Mouse (Mus musculus): ENCODE results near the gene Ctcfl. TPM values are rescaled to one million over a fixed set of nuclear protein-coding genes. Genes with fewer than 3 reads are reported as not detected.

Ctcfl gene
- polyA plus RNA-seq, 1 experiment from 2014 or later: 0.05 TPM

DNA sequence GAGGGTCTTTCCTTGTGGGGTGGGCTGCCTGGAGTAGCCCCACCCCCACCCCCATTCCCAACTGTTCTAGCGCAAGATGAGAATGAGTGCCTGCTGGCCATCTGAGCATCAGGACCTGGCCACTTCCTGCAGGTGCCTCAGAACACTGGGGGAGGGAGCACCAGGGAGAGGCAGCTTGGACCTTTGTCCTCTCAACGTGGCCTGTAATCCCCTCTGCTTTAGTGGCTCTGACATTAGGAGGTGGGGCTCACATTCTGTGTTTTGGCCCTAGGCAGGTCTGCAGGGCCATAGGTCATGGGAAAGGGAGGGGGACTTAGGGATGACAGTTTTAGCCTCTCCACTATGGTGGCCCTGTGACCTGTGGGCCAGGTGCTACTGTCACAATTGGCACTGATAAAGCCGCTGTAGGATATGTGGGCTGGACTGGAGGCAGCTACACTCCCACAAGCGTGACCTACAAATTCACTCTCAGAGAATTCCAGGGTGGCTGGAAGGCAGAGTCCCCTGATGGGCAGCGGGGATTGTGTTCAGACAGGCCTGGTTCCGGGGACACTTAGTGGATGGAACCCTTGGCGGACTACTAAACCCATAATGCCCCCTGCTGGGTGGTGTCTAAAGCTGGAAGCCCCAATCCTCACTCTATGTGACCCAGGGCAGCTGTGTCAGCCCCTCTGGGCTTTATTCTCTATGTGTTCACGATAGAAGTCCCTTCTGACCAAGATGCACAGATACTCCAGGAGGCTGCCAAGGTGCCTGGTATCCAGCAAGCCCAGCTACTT, 68.5 kb downstream of the Ctcfl start:
- ATAC-seq (ENCODE audit: low read depth): peak; percentile 47

DNA sequence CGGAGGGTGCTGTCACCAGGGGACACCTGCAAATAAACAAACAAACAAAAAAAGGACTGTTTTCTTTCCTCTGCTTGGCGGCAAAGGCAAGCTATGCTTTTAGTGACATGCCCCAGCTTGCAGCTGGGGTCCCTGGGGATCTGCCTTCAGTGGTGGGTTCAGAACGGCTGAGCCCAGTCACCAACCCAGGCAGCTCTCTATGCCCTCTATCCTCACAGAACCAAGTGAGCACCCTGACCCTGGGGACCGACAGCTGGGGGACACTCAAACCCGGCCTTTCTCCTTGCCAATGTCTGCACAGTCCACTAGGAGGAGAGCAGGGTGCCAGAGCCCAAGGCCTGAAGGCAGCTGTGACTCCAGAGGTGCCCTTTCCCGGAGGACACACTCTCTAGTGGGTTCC, 69.5 kb downstream of the Ctcfl start:
- no peaks in the 10 kb centered on the region for H3K9me3 ChIP-seq (replicated peaks; ENCODE audit: control insufficient read depth, low read length)
- no peak overlapping the region for H3K4me2 ChIP-seq (ENCODE audit: low read depth, low read length)
- H3K4me3 ChIP-seq (ENCODE audit: low read depth, low read length): no peak overlapping the region
- H3K27me3 ChIP-seq (ENCODE audit: control insufficient read depth, insufficient read depth, low read depth, low read length): no peaks in the 10 kb centered on the region
- 53% methylated on average over 6 of the region's 6 CpGs for WGBS (ENCODE audit: insufficient replicate concordance)
- H3K27ac ChIP-seq (ENCODE audit: low read length): peak overlapping the region; percentile 27
- H3K4me1 ChIP-seq (ENCODE audit: control insufficient read depth, low read depth, low read length): peaks cover 42% of the 10 kb centered on the region
- no peak overlapping the region for H3K9ac ChIP-seq (ENCODE audit: low read depth, low read length)
- no peaks in the 10 kb centered on the region; the same call in 1 of the 2 replicates for H3K36me3 ChIP-seq (ENCODE audit: control insufficient read depth, insufficient read depth)
- ATAC-seq (ENCODE audit: low read depth): no peak

More for the DNA sequence above, 68.5 kb downstream of the Ctcfl start:
- no peaks in the 10 kb centered on the region for H3K9me3 ChIP-seq (replicated peaks; ENCODE audit: control insufficient read depth, low read length)
- no peaks in the 10 kb centered on the region for H3K27me3 ChIP-seq (ENCODE audit: control insufficient read depth, insufficient read depth, low read depth, low read length)
- no peak overlapping the region for H3K4me2 ChIP-seq (ENCODE audit: low read depth, low read length)
- H3K9ac ChIP-seq (ENCODE audit: low read depth, low read length): peak overlapping the region; percentile 17; the same call in 1 of the 2 replicates
- WGBS (ENCODE audit: insufficient replicate concordance): 48% methylated on average over 8 of the region's 8 CpGs
- peak overlapping the region; percentile 57 for H3K27ac ChIP-seq (ENCODE audit: low read length)
- H3K36me3 ChIP-seq (ENCODE audit: control insufficient read depth, insufficient read depth): no peaks in the 10 kb centered on the region
- H3K4me3 ChIP-seq (ENCODE audit: low read depth, low read length): no peak overlapping the region
- peaks cover 38% of the 10 kb centered on the region for H3K4me1 ChIP-seq (ENCODE audit: control insufficient read depth, low read depth, low read length)

DNA sequence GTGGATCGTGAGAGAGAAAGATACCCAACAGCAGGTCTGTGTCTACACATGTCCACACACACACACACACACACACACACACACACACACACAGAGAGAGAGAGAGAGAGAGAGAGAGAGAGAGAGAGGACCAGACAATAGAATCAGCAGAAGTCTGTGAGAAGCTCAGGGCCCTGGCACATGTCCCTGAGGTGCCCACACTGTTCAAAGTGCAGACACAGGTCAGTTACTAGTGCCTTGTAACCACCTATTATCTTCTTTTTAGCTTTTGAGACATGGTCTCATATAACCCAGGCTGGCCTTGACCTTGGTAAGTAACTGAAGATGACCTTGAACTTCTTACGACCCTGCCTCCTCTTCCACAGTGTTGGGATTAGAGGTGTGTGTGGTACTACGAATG, 70.1 kb downstream of the Ctcfl start:
- 70% methylated on average over 3 of the region's 3 CpGs for WGBS (ENCODE audit: insufficient replicate concordance)
- no peak for ATAC-seq (ENCODE audit: low read depth)
- peaks cover 47% of the 10 kb centered on the region for H3K4me1 ChIP-seq (ENCODE audit: control insufficient read depth, low read depth, low read length)
- H3K36me3 ChIP-seq (ENCODE audit: control insufficient read depth, insufficient read depth): no peaks in the 10 kb centered on the region; the same call in 1 of the 2 replicates
- no peaks in the 10 kb centered on the region for H3K9me3 ChIP-seq (replicated peaks; ENCODE audit: control insufficient read depth, low read length)
- H3K27me3 ChIP-seq (ENCODE audit: control insufficient read depth, insufficient read depth, low read depth, low read length): no peaks in the 10 kb centered on the region
- H3K4me3 ChIP-seq (ENCODE audit: low read depth, low read length): no peak overlapping the region
- H3K9ac ChIP-seq (ENCODE audit: low read depth, low read length): no peak overlapping the region
- H3K4me2 ChIP-seq (ENCODE audit: low read depth, low read length): no peak overlapping the region
- no peak overlapping the region for H3K27ac ChIP-seq (ENCODE audit: low read length)

DNA sequence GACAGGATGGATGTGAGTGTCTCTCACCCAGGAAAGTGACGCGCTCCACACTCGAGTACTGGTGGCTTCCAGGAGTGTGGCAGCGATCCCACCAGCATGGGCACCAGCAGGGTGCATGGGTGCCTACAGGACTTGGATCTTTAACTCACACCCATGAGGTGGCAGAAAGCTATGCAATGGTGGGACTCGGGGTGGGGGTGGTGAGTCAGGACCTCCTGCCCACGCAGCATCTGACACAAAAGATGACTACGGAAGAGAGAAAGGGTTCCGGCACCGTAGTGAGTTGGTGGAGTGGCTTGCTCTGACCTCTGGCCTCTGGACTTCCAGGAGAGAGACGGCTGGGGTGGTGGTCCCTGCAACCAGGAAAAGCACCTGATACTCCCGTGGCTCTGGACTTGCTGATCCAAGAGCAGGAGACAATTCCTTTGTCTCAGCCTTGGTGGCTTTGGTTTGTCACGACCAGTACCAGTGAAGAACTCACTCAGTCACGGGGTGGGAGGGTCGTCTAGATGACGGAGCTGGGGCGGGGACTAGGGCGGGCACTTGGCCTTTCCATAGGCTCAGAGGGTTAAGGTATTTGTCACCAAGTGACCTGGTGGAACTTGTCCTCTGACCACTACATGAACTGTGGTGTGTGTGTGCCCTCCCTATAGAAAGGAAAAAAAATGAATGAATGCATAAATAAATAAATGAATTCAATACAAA, 71.1 kb downstream of the Ctcfl start:
- Histone ChIP-seq H3K4me2 (ENCODE audit: low read depth, low read length) (peak overlapping the region; percentile 40), H3K4me1 (ENCODE audit: control insufficient read depth, low read depth, low read length) (peaks cover 55% of the 10 kb centered on the region), H3K9ac (ENCODE audit: low read depth, low read length) (peak overlapping the region; percentile 30), H3K4me3 (ENCODE audit: low read depth, low read length) (peak overlapping the region; percentile 34; the same call in 1 of the 2 replicates), H3K27ac (ENCODE audit: low read length) (peak overlapping the region; percentile 74), H3K9me3 (replicated peaks; ENCODE audit: control insufficient read depth, low read length) (no peaks in the 10 kb centered on the region), H3K36me3 (ENCODE audit: control insufficient read depth, insufficient read depth) (no peaks in the 10 kb centered on the region; the same call in 1 of the 2 replicates), H3K27me3 (ENCODE audit: control insufficient read depth, insufficient read depth, low read depth, low read length) (no peaks in the 10 kb centered on the region)
- WGBS (ENCODE audit: insufficient replicate concordance): 51% methylated on average over 17 of the region's 17 CpGs
- peak; percentile 55 for ATAC-seq (ENCODE audit: low read depth)

DNA sequence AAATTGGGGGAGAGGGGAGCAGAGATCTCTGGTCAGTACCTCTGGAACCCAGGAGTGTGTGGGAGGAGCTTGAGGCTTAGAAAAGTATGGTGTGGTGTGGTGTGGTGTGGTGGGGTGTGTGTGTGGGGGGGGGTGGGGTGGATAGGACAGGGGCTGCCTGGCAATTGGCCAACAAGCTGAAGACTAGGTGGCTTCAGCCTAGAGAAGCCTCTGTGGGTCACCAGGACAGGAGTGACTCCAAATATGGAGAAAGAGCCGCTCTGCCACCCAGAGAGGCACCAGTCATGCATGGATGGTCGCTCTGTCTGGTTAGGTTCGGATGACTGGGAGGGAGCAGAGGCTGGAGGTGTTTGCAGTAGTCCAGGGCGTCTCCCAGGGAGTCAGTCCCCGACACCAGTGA, 71.9 kb downstream of the Ctcfl start:
- Histone ChIP-seq H3K9ac (ENCODE audit: low read depth, low read length) (no peak overlapping the region), H3K4me3 (ENCODE audit: low read depth, low read length) (no peak overlapping the region), H3K27me3 (ENCODE audit: control insufficient read depth, insufficient read depth, low read depth, low read length) (no peaks in the 10 kb centered on the region), H3K36me3 (ENCODE audit: control insufficient read depth, insufficient read depth) (no peaks in the 10 kb centered on the region; the same call in 1 of the 2 replicates), H3K27ac (ENCODE audit: low read length) (peak overlapping the region; percentile 74), H3K4me1 (ENCODE audit: control insufficient read depth, low read depth, low read length) (peaks cover 62% of the 10 kb centered on the region), H3K9me3 (replicated peaks; ENCODE audit: control insufficient read depth, low read length) (no peaks in the 10 kb centered on the region), H3K4me2 (ENCODE audit: low read depth, low read length) (peak overlapping the region; percentile 40; the same call in 1 of the 2 replicates)
- WGBS (ENCODE audit: insufficient replicate concordance): 49% methylated on average over 5 of the region's 5 CpGs
- no peak for ATAC-seq (ENCODE audit: low read depth)

DNA sequence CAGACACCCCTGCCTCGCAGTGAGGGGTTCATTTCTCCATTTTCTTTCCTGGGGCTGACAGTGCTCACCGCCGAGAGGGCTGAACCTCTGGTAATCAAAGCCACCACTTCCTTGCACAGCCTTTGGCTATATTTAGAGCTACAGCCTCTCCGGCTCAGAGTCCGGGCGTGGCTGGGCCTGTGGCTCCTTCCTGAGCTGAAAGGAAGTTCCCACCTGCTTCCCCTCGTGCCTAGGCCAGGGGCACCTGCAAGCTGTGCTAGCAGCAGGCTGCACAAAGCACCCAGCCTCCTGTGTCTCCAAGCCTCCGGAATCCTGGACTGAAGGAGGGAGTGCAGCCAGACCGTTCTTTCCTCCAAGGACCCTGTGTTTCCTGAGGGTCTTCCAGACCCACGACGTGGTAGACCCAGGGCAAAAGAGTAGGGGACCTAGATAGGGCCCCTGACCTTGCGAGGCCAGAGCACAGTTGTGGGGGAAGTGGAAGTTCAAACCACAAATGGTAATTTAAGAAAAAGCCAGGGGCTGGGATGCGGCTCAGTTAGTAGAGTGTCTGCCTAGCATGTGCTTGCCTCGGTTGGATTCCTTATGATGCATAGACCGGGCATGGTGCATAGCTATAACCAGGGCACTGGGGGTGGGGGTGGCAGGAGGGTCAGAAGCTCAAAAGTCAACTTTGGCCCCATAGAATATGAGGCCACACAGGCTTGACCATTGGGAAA, 72.6 kb downstream of the Ctcfl start:
- ATAC-seq (ENCODE audit: low read depth): peak; percentile 11
- Histone ChIP-seq H3K4me1 (ENCODE audit: control insufficient read depth, low read depth, low read length) (peaks cover 69% of the 10 kb centered on the region), H3K4me2 (ENCODE audit: low read depth, low read length) (peak overlapping the region; percentile 40; the same call in 1 of the 2 replicates), H3K27me3 (ENCODE audit: control insufficient read depth, insufficient read depth, low read depth, low read length) (no peaks in the 10 kb centered on the region), H3K9me3 (replicated peaks; ENCODE audit: control insufficient read depth, low read length) (no peaks in the 10 kb centered on the region), H3K36me3 (ENCODE audit: control insufficient read depth, insufficient read depth) (no peaks in the 10 kb centered on the region; the same call in 1 of the 2 replicates), H3K27ac (ENCODE audit: low read length) (peak overlapping the region; percentile 74), H3K9ac (ENCODE audit: low read depth, low read length) (no peak overlapping the region; the same call in 1 of the 2 replicates), H3K4me3 (ENCODE audit: low read depth, low read length) (no peak overlapping the region)
- 13% methylated on average over 15 of the region's 15 CpGs for WGBS (ENCODE audit: insufficient replicate concordance)

DNA sequence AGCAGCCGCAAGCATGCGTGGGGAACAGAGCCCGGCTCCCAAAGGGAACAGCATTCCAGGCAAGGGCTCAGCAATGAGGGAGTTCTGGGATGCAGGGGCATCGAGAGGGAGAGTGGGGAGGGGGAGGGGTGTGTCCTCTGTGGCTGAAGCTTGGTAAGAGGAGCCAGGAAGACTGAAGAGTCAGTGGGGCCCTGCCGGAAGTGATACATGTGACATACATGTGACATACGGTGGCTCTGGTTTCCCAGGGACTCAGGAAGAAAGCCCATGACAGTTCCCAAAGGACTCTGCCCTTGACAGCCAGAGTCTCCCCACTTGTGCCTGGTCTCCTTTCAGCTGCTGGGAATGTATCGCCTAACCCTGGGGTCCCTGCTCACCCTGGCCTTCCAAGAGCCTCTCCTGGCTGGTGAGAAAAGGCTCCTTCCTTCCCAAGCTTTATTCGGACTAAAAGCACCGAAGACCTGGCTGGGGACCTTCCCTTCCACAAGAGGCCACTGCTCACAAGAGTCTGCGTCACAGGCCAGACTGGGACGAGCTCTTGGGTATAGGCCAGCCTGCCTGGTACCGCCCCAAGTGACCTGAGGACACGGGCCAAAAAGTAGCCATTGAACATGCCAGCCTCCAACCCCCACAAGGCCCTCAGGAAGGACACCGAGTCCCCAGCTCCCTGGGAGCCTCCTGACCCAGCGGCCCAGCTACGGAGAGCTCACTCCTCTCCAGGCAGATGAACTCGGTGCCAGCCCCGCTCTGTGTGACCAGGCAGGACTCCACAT, 74.9 kb downstream of the Ctcfl start:
- Histone ChIP-seq H3K9ac (ENCODE audit: low read depth, low read length) (no peak overlapping the region), H3K27me3 (ENCODE audit: control insufficient read depth, insufficient read depth, low read depth, low read length) (no peaks in the 10 kb centered on the region), H3K27ac (ENCODE audit: low read length) (no peak overlapping the region), H3K4me3 (ENCODE audit: low read depth, low read length) (no peak overlapping the region), H3K36me3 (ENCODE audit: control insufficient read depth, insufficient read depth) (no peaks in the 10 kb centered on the region; the same call in 1 of the 2 replicates), H3K9me3 (replicated peaks; ENCODE audit: control insufficient read depth, low read length) (no peaks in the 10 kb centered on the region), H3K4me2 (ENCODE audit: low read depth, low read length) (no peak overlapping the region), H3K4me1 (ENCODE audit: control insufficient read depth, low read depth, low read length) (peaks cover 78% of the 10 kb centered on the region)
- 74% methylated on average over 18 of the region's 18 CpGs for WGBS (ENCODE audit: insufficient replicate concordance)
- no peak for ATAC-seq (ENCODE audit: low read depth)
